Mouse (Mus musculus): ENCODE data around the gene Snrpb2.

DNA sequence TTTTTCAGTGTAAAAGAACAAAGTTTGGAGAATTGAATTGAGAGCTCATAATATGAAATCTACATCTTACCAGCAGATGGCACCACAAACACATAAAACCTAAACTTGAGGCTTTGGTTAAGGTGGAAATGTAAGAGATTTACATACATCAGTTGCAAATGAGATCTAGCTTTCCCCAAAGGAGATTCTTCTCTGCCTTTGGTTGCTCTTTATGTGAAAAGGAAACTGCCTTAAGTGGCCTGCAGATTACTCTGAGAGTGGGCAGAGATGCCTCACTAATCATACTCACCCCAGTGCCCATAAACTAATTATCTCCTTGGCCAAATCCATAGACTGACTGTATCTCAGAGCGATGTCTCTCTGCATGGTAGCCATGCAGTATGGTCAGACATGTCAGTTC is 51.0 kb downstream of the Snrpb2 start:
- TF ChIP-seq E2F4 (IDR thresholded peaks at IDR 0.05; ENCODE audit: insufficient read depth) = no peak
- TF ChIP-seq POLR2A (IDR thresholded peaks at IDR 0.05; ENCODE audit: insufficient read length, low read depth) = no peak
- TF ChIP-seq POLR2AphosphoS2 (IDR thresholded peaks at IDR 0.05; ENCODE audit: insufficient read length, low read depth) = no peak
- no peak for TF ChIP-seq MYOG (IDR thresholded peaks at IDR 0.05; ENCODE audit: control insufficient read depth in 1 of 3, insufficient read depth in 1 of 3, insufficient read length in 2 of 3, low read depth in 2 of 3)
- no peak for TF ChIP-seq USF1 (IDR thresholded peaks at IDR 0.05; ENCODE audit: low read depth)
- TF ChIP-seq TCF12 (IDR thresholded peaks at IDR 0.05; ENCODE audit: insufficient read depth, poor library complexity, severe bottlenecking) = no peak
- TF ChIP-seq MYOD1 (IDR thresholded peaks at IDR 0.05; ENCODE audit: control insufficient read depth in 1 of 3, insufficient read length in 2 of 3, low read depth in 2 of 3) = no peak
- no peak for TF ChIP-seq REST (IDR thresholded peaks at IDR 0.05; ENCODE audit: insufficient read depth, insufficient read length)
